Mouse (Mus musculus): ENCODE data around the gene Gimap7. TPM values are rescaled to one million over a fixed set of nuclear protein-coding genes. Genes with fewer than 3 reads are reported as not detected.

Gene Gimap7
- polyA plus RNA-seq (2012; rRNA removed), result 0.16 and 0.21 TPM in 2 replicates

GRCm38 (mm10) chr6:48718455-48718854 lies at the start of gene Gimap7, which contains the start of gene Gm28053:
TSS of gene Gimap7 (plus strand) at chr6:48718621.
TSS of gene Gm28053 (plus strand) at chr6:48718607.

GRCm38 (mm10) chr6:48675931-48676859 lies 42.2 kb upstream of the Gimap7 start, which contains the start of gene Gimap9:
TSS of gene Gimap9 (plus strand) at chr6:48676129.

DNA sequence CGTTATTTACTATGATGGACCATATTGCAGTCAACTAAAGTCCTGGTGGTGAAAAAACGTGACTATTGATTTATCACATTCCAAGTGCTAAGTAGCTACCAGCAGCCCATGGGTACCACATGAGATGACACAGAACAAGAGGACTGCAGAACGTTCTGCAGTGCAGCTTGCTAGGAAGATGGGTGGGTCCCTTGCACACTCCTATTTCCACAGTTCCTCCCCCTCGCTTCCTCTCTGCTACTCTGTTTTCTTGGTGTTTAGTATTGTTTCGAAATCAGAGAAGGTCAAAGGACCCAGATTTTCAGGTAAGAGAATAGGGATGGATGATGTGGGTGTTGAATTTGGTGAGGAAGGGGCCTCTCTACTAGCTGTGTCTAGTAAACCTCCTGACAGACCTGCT lies 34.1 kb upstream of the Gimap7 start, which contains the start of gene Gimap4:
Gene Gimap4 (plus strand): TSS at position 231 of the 400 bp plus-strand sequence.

GRCm38 (mm10) chr6:48738961-48739779 lies 20.7 kb downstream of the Gimap7 start, which contains the start of gene Gimap1:
TSS of gene Gimap1 (plus strand) at chr6:48739054.

DNA sequence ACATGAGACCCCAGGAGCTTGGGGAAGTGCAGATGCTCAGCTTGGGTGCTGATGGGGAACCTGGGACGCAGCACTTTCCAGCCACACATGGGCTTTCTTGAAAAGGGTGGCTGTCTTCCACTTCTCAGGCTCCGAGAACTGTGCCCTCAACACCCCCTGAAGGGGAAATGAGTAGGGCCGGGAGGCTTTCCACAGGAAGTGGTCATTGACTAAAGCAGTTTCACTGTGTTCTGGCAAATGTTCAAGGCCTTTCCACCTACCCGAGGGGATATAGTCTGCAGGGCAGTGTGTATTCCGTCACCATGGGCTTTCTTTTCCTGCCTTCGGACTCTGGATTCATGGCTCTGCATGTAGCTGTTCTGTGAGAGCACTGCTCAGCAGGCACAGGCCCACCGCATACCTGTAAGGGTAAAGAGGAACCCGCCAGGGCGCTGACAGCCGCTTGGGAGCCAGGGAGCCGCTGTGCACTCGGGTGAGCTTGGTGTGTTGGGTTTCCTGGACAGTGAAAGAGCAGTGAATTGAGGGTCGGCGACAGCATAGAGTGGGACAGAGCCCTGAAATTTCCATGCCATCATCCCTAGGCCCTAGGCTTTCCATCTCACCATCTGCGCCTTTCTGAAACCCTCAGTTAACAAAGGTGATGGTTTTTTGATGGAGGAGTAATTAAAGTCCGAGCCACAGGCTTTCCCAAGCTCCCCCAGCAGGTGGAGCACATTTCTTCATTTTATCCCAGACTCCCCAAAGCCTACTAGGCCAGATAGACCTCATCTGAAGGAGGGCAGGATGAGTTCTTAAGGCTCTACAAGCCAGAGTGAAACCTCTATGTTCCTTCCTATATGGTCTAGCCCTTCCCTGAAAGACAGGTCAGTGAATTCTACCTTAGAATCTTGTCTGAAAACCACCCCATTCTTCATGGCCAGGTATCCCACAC lies 27.8 kb downstream of the Gimap7 start, which contains the start of gene Gimap5:
Gene Gimap5 (plus strand): TSS at position 239 of the 931 bp plus-strand sequence.

DNA sequence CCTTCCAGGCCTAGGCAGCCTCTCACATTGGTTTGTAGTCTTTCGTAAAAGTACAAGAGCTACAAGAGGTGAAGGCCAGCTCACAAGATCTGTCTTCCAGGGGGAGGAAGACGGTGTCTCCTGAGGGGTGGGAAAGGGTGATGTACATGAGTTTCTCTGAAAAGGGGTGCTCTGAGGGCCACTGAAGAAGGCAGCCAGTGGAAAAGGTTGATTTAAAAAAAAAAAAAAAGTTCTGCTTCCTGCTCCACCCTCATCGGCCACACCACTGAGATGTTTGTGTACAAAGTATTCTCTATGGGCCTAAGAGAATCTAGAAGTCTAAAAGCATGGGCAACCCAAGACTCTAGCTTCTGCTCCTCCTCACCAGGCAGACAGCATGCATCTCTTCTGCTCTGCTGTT lies 52.3 kb downstream of the Gimap7 start, which contains the start of gene Gimap3:
Gene Gimap3 (minus strand): TSS at position 156 of the 400 bp plus-strand sequence.

Other genes with a start within 250 kb of the Gimap7 start
- 93.6 and 186 TPM in 2 replicates for gene Atp6v0e2, start 181.0 kb upstream of the Gimap7 start, polyA plus RNA-seq (2012; rRNA removed)
- 26.5 and 31.4 TPM in 2 replicates for gene Lrrc61, start 163.8 kb upstream of the Gimap7 start, polyA plus RNA-seq (2012; rRNA removed)
- gene Rarres2, start 145.8 kb upstream of the Gimap7 start, polyA plus RNA-seq (2012; rRNA removed), result 217 TPM in 2 replicates
- not detected in 2 replicates for gene Gm45021, start 129.0 kb upstream of the Gimap7 start, polyA plus RNA-seq (2012; rRNA removed)
- gene Repin1, start 124.7 kb upstream of the Gimap7 start, polyA plus RNA-seq (2012; rRNA removed), result 147 and 149 TPM in 2 replicates
- 1.2 TPM in 1 of 2 replicates, not detected in the other for gene Gm44965, start 124.7 kb upstream of the Gimap7 start, polyA plus RNA-seq (2012; rRNA removed)
- gene Zfp775, start 116.6 kb upstream of the Gimap7 start, polyA plus RNA-seq (2012; rRNA removed), result 14.7 and 16.7 TPM in 2 replicates
- 10.9 and 17.7 TPM in 2 replicates for gene AI854703, start 91.9 kb upstream of the Gimap7 start, polyA plus RNA-seq (2012; rRNA removed)
- gene Gimap8, start 71.4 kb upstream of the Gimap7 start, polyA plus RNA-seq (2012; rRNA removed), result 1.4 and 1.5 TPM in 2 replicates
- 0.51 and 1.0 TPM in 2 replicates for gene Gimap9, start 42.5 kb upstream of the Gimap7 start, polyA plus RNA-seq (2012; rRNA removed)
- 2.6 and 6.6 TPM in 2 replicates for gene Gimap4, start 34.1 kb upstream of the Gimap7 start, polyA plus RNA-seq (2012; rRNA removed)
- 3.9 and 4.3 TPM in 2 replicates for gene Gimap6, start 10.4 kb upstream of the Gimap7 start, polyA plus RNA-seq (2012; rRNA removed)
- gene Gm28053, start within 50 bp of the Gimap7 start, polyA plus RNA-seq (2012; rRNA removed), result 0.30 TPM in 1 of 2 replicates, not detected in the other
- 7.0 and 8.6 TPM in 2 replicates for gene Gimap1, start 20.4 kb downstream of the Gimap7 start, polyA plus RNA-seq (2012; rRNA removed)
- gene Gimap5, start 27.6 kb downstream of the Gimap7 start, polyA plus RNA-seq (2012; rRNA removed), result 5.8 and 7.7 TPM in 2 replicates
- 1.3 and 1.7 TPM in 2 replicates for gene Gimap3, start 52.2 kb downstream of the Gimap7 start, polyA plus RNA-seq (2012; rRNA removed)
- 183 and 196 TPM in 2 replicates for gene Tmem176a, start 122.3 kb downstream of the Gimap7 start, polyA plus RNA-seq (2012; rRNA removed)
- 431 and 645 TPM in 2 replicates for gene Tmem176b, start 122.9 kb downstream of the Gimap7 start, polyA plus RNA-seq (2012; rRNA removed)
- gene Aoc1, start 154.3 kb downstream of the Gimap7 start, polyA plus RNA-seq (2012; rRNA removed), result 18.4 and 24.9 TPM in 2 replicates
- not detected in 2 replicates for gene 1600015I10Rik, start 211.3 kb downstream of the Gimap7 start, polyA plus RNA-seq (2012; rRNA removed)